Mouse (Mus musculus): ENCODE data around the gene Cdc14a.
"Not testable (repeated sequence)": the region's sequence is repeated elsewhere in the genome, so short reads cannot be mapped to it uniquely, and the experiment has no call there.

The Cdc14a gene

DNA sequence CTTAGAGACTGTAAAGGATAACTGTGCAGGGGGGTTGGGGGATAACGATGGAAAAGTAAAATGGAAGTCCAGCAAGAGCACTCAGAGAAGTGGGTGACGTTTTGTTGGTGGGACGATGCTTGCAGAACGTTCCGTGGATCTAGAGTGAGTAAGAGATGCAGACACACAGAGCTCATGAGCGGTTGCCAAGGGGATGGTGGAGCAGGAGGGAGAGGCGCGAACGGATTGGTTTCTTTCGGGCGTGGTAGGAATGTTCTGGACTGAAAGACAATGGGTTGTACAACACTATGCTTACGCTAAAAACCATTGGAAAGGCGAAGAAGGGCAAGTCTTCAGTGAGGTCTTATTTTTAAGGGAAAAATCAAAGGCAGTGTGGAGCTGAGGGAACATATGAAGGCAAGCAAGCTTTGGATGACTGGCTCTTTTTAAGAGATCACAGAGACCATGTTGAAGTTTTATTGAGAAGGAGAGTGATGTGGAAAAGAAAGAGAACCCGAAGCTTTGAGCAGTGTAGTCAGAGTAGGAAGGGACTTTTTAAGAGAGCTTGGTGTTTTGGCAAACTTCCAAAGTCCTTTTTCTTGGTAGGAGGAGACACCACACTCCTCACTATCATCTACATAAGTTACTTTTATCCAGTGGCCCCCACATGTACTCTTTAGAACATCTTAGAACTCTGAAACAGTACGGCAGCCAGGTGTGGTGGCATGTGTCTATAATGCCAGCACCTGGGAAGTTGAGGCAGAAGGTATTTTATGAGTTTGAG, 68.6 kb downstream of the Cdc14a start:
- peaks cover 9% of the 10 kb centered on the region; the same call in 1 of the 2 replicates for H3K4me1 ChIP-seq (replicated peaks; ENCODE audit: low read depth, low read length)
- TF ChIP-seq CTCF (conservative IDR thresholded peaks at IDR 0.05; ENCODE audit: low read length) (no peak), NANOG (IDR thresholded peaks at IDR 0.05; ENCODE audit: borderline replicate concordance, low read length) (no peak), POU5F1 (IDR thresholded peaks at IDR 0.05; ENCODE audit: borderline replicate concordance, low read length) (no peak)
- H3K9me3 ChIP-seq (ENCODE audit: low read length), result no peaks in the 10 kb centered on the region
- H3K36me3 ChIP-seq (ENCODE audit: insufficient read depth, low read length), result no peaks in the 10 kb centered on the region
- H3K27me3 ChIP-seq (ENCODE audit: insufficient read depth, low read length), result peaks cover 3% of the 10 kb centered on the region; the same call in 1 of the 2 replicates
- no peak overlapping the region for H3K4me3 ChIP-seq (replicated peaks; ENCODE audit: low read length)

GRCm38 (mm10) chr3:116352486-116352885, 71.3 kb downstream of the Cdc14a start:
- Histone ChIP-seq H3K4me1 (replicated peaks; ENCODE audit: low read depth, low read length) (peaks cover 10% of the 10 kb centered on the region), H3K9me3 (ENCODE audit: low read length) (no peaks in the 10 kb centered on the region), H3K4me3 (replicated peaks; ENCODE audit: low read length) (no peak overlapping the region), H3K36me3 (ENCODE audit: insufficient read depth, low read length) (no peaks in the 10 kb centered on the region), H3K27me3 (ENCODE audit: insufficient read depth, low read length) (peaks cover 3% of the 10 kb centered on the region; the same call in 1 of the 2 replicates)
- TF ChIP-seq NANOG (IDR thresholded peaks at IDR 0.05; ENCODE audit: borderline replicate concordance, low read length), result no peak
- TF ChIP-seq POU5F1 (IDR thresholded peaks at IDR 0.05; ENCODE audit: borderline replicate concordance, low read length), result no peak
- no peak for TF ChIP-seq CTCF (conservative IDR thresholded peaks at IDR 0.05; ENCODE audit: low read length)

DNA sequence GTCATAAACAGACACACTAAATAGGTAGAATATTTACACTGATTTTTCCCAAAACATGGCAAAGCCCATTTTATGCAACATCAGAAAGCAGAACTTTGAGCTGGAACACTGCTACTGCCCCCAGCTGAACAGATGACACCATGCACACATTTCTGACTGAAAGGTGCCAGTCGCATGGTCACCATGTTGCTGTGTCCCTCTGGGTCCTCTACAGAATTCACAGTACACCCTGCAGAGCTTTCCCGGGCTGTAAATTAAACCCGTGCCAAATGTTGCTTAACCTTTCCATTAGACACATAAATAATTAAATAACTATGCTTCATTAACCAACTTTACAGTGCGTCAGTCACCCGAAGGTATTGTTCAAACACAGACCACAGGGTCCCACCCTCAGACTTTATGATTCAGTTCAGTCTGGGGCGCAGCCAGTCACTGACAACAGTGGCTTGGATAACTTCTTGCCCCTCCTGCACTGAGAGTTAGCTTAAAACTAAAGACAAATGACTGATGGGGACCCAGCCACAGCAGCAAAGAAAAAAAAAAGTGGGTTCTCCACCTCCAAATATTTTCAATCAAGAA, 73.4 kb downstream of the Cdc14a start:
- Histone ChIP-seq H3K9me3 (ENCODE audit: low read length) (no peaks in the 10 kb centered on the region), H3K4me1 (replicated peaks; ENCODE audit: low read depth, low read length) (peaks cover 15% of the 10 kb centered on the region), H3K4me3 (replicated peaks; ENCODE audit: low read length) (no peak overlapping the region), H3K36me3 (ENCODE audit: insufficient read depth, low read length) (no peaks in the 10 kb centered on the region), H3K27me3 (ENCODE audit: insufficient read depth, low read length) (peaks cover 5% of the 10 kb centered on the region; the same call in 1 of the 2 replicates)
- TF ChIP-seq CTCF (conservative IDR thresholded peaks at IDR 0.05; ENCODE audit: low read length) (no peak), NANOG (IDR thresholded peaks at IDR 0.05; ENCODE audit: borderline replicate concordance, low read length) (no peak)

DNA sequence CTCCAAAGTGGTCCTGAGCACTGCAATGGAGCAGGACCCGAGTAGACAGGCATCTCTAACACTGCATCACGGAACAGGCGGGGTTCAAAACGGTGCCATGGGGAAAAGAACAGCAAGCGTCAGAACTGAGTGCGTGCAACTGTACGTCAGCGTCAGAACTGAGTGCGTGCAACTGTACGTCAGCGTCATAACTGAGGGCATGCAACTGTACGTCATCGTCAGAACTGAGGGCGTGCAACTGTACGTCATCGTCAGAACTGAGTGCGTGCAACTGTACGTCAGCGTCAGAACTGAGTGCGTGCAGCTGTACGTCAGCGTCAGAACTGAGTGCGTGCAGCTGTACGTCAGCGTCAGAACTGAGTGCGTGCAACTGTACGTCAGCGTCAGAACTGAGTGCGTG, 76.3 kb downstream of the Cdc14a start:
- not testable (repeated sequence) for H3K36me3 ChIP-seq (ENCODE audit: insufficient read depth, low read length); H3K27me3 ChIP-seq (ENCODE audit: insufficient read depth, low read length); H3K4me1 ChIP-seq (replicated peaks; ENCODE audit: low read depth, low read length); H3K9me3 ChIP-seq (ENCODE audit: low read length)
- H3K4me3 ChIP-seq (replicated peaks; ENCODE audit: low read length), result peak overlapping the region; percentile 60

- Histone ChIP-seq H3K36me3 (ENCODE audit: insufficient read depth, low read length) (no peaks in the 10 kb centered on the region), H3K4me1 (replicated peaks; ENCODE audit: low read depth, low read length) (peaks cover 27% of the 10 kb centered on the region), H3K4me3 (replicated peaks; ENCODE audit: low read length) (no peak overlapping the region), H3K9me3 (ENCODE audit: low read length) (no peaks in the 10 kb centered on the region), H3K27me3 (ENCODE audit: insufficient read depth, low read length) (peaks cover 5% of the 10 kb centered on the region; the same call in 1 of the 2 replicates)
- no peak for TF ChIP-seq POU5F1 (IDR thresholded peaks at IDR 0.05; ENCODE audit: borderline replicate concordance, low read length)
- TF ChIP-seq CTCF (conservative IDR thresholded peaks at IDR 0.05; ENCODE audit: low read length), result no peak
- no peak for TF ChIP-seq NANOG (IDR thresholded peaks at IDR 0.05; ENCODE audit: borderline replicate concordance, low read length)
Measured at GRCm38 (mm10) chr3:116345245-116345644, 78.6 kb downstream of the Cdc14a start.

DNA sequence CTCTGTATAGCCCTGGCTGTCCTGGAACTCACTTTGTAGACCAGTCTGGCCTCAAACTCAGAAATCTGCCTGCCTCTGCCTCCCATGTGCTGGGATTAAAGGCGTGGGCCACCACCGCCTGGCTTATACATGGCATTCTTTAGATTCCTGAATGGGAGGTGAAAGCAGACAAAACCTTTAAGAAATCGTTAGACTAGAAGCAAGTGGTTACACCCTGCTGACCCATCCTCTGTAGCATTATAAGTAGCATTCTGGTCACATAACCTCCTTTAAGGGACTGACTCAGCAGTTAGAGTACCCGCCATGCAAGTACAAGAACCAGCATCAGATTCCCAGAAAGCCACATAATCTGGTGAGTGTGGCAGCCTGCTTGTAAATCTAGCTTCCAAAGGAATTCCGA, 81.6 kb downstream of the Cdc14a start:
- no peaks in the 10 kb centered on the region for H3K36me3 ChIP-seq (ENCODE audit: insufficient read depth, low read length)
- no peaks in the 10 kb centered on the region for H3K9me3 ChIP-seq (ENCODE audit: low read length)
- peaks cover 31% of the 10 kb centered on the region for H3K4me1 ChIP-seq (replicated peaks; ENCODE audit: low read depth, low read length)
- H3K27me3 ChIP-seq (ENCODE audit: insufficient read depth, low read length), result peaks cover 8% of the 10 kb centered on the region; the same call in 1 of the 2 replicates
- TF ChIP-seq NANOG (IDR thresholded peaks at IDR 0.05; ENCODE audit: borderline replicate concordance, low read length) (no peak), CTCF (conservative IDR thresholded peaks at IDR 0.05; ENCODE audit: low read length) (no peak), POU5F1 (IDR thresholded peaks at IDR 0.05; ENCODE audit: borderline replicate concordance, low read length) (no peak)
- no peak overlapping the region for H3K4me3 ChIP-seq (replicated peaks; ENCODE audit: low read length)

GRCm38 (mm10) chr3:116340950-116341624, 82.7 kb downstream of the Cdc14a start:
- Histone ChIP-seq H3K9me3 (ENCODE audit: low read length) (no peaks in the 10 kb centered on the region), H3K4me3 (replicated peaks; ENCODE audit: low read length) (no peak overlapping the region), H3K27me3 (ENCODE audit: insufficient read depth, low read length) (peaks cover 4% of the 10 kb centered on the region; the same call in 1 of the 2 replicates), H3K4me1 (replicated peaks; ENCODE audit: low read depth, low read length) (peaks cover 37% of the 10 kb centered on the region), H3K36me3 (ENCODE audit: insufficient read depth, low read length) (no peaks in the 10 kb centered on the region)
- TF ChIP-seq POU5F1 (IDR thresholded peaks at IDR 0.05; ENCODE audit: borderline replicate concordance, low read length) (no peak), NANOG (IDR thresholded peaks at IDR 0.05; ENCODE audit: borderline replicate concordance, low read length) (no peak), CTCF (conservative IDR thresholded peaks at IDR 0.05; ENCODE audit: low read length) (peak; percentile 94)

GRCm38 (mm10) chr3:116340281-116340680, 83.6 kb downstream of the Cdc14a start:
- Histone ChIP-seq H3K36me3 (ENCODE audit: insufficient read depth, low read length) (no peaks in the 10 kb centered on the region), H3K27me3 (ENCODE audit: insufficient read depth, low read length) (peaks cover 4% of the 10 kb centered on the region; the same call in 1 of the 2 replicates), H3K4me3 (replicated peaks; ENCODE audit: low read length) (0 out of 2 replicates have a peak overlapping the region, but pooled peaks have one; percentile 39), H3K4me1 (replicated peaks; ENCODE audit: low read depth, low read length) (peaks cover 37% of the 10 kb centered on the region), H3K9me3 (ENCODE audit: low read length) (no peaks in the 10 kb centered on the region)
- TF ChIP-seq NANOG (IDR thresholded peaks at IDR 0.05; ENCODE audit: borderline replicate concordance, low read length) (no peak), POU5F1 (IDR thresholded peaks at IDR 0.05; ENCODE audit: borderline replicate concordance, low read length) (no peak), CTCF (conservative IDR thresholded peaks at IDR 0.05; ENCODE audit: low read length) (no peak)

Data from E14TG2a.4 (cell line).